Mouse (Mus musculus): ENCODE measurements around the gene Snx29.

- TF ChIP-seq CTCF (IDR thresholded peaks at IDR 0.05; ENCODE audit: low read depth) = no peak
- no peak for TF ChIP-seq EP300 (IDR thresholded peaks at IDR 0.05; ENCODE audit: low read depth)
Measured at GRCm38 (mm10) chr16:11646745-11647289, 324.1 kb downstream of the Snx29 start.

All from liver, embryonic 14.5 days (tissue).